Mouse (Mus musculus) hindbrain, embryonic 16.5 days (tissue): ENCODE results near the gene Syna. TPM values are rescaled to one million over a fixed set of nuclear protein-coding genes. Genes with fewer than 3 reads are reported as not detected.
A peak's percentile ranks its signal among the peaks of the same experiment; 100 is the strongest.

Source experiments
- ATAC-seq: fragments of 200-750 bp; cut with Nextera tagmentation; 2 replicates; pipeline ENCODE4 v1.8.0; 2017; ENCODE audit warnings: moderate TSS enrichment, moderate library complexity
- H3K27ac ChIP-seq: fragments of 300-500 bp; sonication (generic); 2 replicates; pipeline ENCODE4 v1.5.1; 2014; ENCODE audit warnings: low read depth, mild to moderate bottlenecking, control low read depth, low read length, moderate library complexity
- H3K27me3 ChIP-seq: fragments of 300-500 bp; sonication (generic); replicated peaks from 2 replicates; pipeline ENCODE4 v1.6.1; 2014; ENCODE audit warnings: low read length; ENCODE audit not compliant: control insufficient read depth, insufficient read depth
- H3K36me3 ChIP-seq: fragments of 300-500 bp; sonication (generic); 2 replicates; pipeline ENCODE4 v1.6.1; 2014; ENCODE audit warnings: mild to moderate bottlenecking, low read length, moderate library complexity, mixed read lengths; ENCODE audit not compliant: control insufficient read depth, insufficient read depth
- H3K4me1 ChIP-seq: fragments of 300-500 bp; sonication (generic); 2 replicates; pipeline ENCODE4 v1.6.1; 2014; ENCODE audit warnings: low read depth, low read length; ENCODE audit not compliant: control insufficient read depth, insufficient read depth
- H3K4me2 ChIP-seq: fragments of 300-500 bp; sonication (generic); 2 replicates; pipeline ENCODE4 v1.6.1; 2014; ENCODE audit warnings: mild to moderate bottlenecking, low read length, control low read depth, moderate library complexity
- H3K4me3 ChIP-seq: fragments of 300-500 bp; sonication (generic); 2 replicates; pipeline ENCODE4 v1.5.1; 2014; ENCODE audit warnings: mild to moderate bottlenecking, low read length, control low read depth, moderate library complexity
- H3K9ac ChIP-seq: fragments of 300-500 bp; sonication (generic); 2 replicates; pipeline ENCODE4 v1.6.1; 2014; ENCODE audit warnings: low read depth, mild to moderate bottlenecking, control low read depth, low read length, moderate library complexity
- H3K9me3 ChIP-seq: fragments of 300-500 bp; sonication (generic); 2 replicates; pipeline ENCODE4 v1.6.1; 2014; ENCODE audit warnings: mild to moderate bottlenecking, low read length, moderate library complexity; ENCODE audit not compliant: control insufficient read depth
- WGBS: fragments of 180-500 bp; shearing (Covaris S2); extraction: QIAGEN DNeasy Blood & Tissue Kit; methylation state at CpG from one replicate; pipeline ENCODE4 v1.1.7; 2014; 5-methylcytosine and 5-hydroxymethylcytosine counted together
- polyA plus RNA-seq: library from polyadenylated mRNA; unstranded; fragments of >200 nt; fragmentation: Nextera tagmentation; extraction: Ambion mirVana; gene quantifications from 2 replicates; pipeline ENCODE4 v1.2.1, GENCODE M21; 2015

Syna gene
- polyA plus RNA-seq, 1 experiment from 2014 or later, result 0.45 TPM

- peaks cover 20% of the 10 kb centered on the region for H3K4me1 ChIP-seq
- no peak for ATAC-seq
- no peak overlapping the region for H3K4me2 ChIP-seq
- no peak overlapping the region for H3K9ac ChIP-seq
- no peak overlapping the region for H3K4me3 ChIP-seq
- no peaks in the 10 kb centered on the region for H3K27me3 ChIP-seq
- 92% methylated on average over 15 of the region's 15 CpGs for WGBS
- no peaks in the 10 kb centered on the region for H3K9me3 ChIP-seq
- H3K27ac ChIP-seq, result no peak overlapping the region
- peaks cover 18% of the 10 kb centered on the region for H3K36me3 ChIP-seq
Measured at GRCm38 (mm10) chr5:134525971-134526711, 33.8 kb downstream of the Syna start.

DNA sequence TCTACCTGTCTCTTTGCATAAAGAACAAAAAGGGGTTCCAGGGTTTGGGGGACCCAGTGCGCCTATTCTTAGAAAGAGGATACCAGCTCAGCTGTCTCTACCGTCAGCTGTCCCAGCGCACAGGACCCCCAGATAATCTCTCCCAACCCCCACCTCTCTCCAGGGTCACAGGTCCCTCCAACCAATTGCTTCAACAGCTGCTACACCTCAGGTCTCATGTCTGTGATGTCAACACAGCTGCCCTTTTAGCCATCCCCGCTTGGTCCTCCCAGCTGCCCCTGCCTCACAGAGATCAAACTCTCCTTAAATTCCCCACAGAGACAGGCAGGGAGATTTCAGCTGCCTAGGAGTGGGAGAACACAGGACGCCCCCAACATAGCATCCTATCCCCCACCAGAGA lies 36.2 kb downstream of the Syna start:
- no peak overlapping the region for H3K4me2 ChIP-seq
- H3K9me3 ChIP-seq, result no peaks in the 10 kb centered on the region
- H3K4me1 ChIP-seq, result peaks cover 10% of the 10 kb centered on the region
- WGBS, result 88% methylated on average over 5 of the region's 5 CpGs
- H3K27ac ChIP-seq, result no peak overlapping the region
- no peaks in the 10 kb centered on the region for H3K27me3 ChIP-seq
- peaks cover 37% of the 10 kb centered on the region for H3K36me3 ChIP-seq
- ATAC-seq, result no peak
- no peak overlapping the region for H3K9ac ChIP-seq
- H3K4me3 ChIP-seq, result no peak overlapping the region

- WGBS, result 91% methylated on average over 26 of the region's 26 CpGs
- no peak overlapping the region for H3K9ac ChIP-seq
- H3K27me3 ChIP-seq, result no peaks in the 10 kb centered on the region
- peaks cover 39% of the 10 kb centered on the region for H3K36me3 ChIP-seq
- ATAC-seq, result 0 out of 2 replicates have a peak, but pooled peaks have one; percentile 19
- no peak overlapping the region for H3K4me3 ChIP-seq
- H3K9me3 ChIP-seq, result no peaks in the 10 kb centered on the region
- no peak overlapping the region for H3K27ac ChIP-seq
- no peaks in the 10 kb centered on the region for H3K4me1 ChIP-seq
- no peak overlapping the region for H3K4me2 ChIP-seq
Measured at GRCm38 (mm10) chr5:134522524-134522923, 37.4 kb downstream of the Syna start.

DNA sequence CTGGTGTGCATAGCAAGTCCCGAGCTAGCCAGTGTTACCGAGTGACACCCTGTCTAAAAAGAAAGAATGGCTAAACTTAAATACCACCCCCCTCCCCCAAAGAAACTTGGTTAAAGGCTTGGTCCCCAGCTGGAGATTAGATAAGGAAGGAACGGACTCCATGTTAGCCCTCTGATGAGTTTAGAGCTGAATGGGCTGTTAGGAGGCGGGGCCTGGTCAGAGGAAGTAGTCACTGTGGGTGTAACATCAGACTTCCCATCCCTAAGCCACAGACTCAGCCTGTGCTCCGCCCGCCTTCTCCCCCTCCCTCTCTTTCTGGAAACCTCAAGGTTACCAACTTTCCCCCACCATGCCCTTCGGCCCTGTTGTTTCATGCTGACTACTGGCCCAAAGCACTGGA lies 38.2 kb downstream of the Syna start:
- H3K4me1 ChIP-seq, result no peaks in the 10 kb centered on the region
- H3K9ac ChIP-seq, result no peak overlapping the region
- H3K27me3 ChIP-seq, result no peaks in the 10 kb centered on the region
- H3K9me3 ChIP-seq, result no peaks in the 10 kb centered on the region
- no peak overlapping the region for H3K4me2 ChIP-seq
- no peak overlapping the region for H3K4me3 ChIP-seq
- ATAC-seq, result no peak
- H3K36me3 ChIP-seq, result peaks cover 46% of the 10 kb centered on the region
- no peak overlapping the region for H3K27ac ChIP-seq
- 90% methylated on average over 7 of the region's 7 CpGs for WGBS

GRCm38 (mm10) chr5:134521131-134521530 lies 38.8 kb downstream of the Syna start:
- Histone ChIP-seq H3K9me3 (no peaks in the 10 kb centered on the region), H3K4me2 (no peak overlapping the region), H3K4me1 (no peaks in the 10 kb centered on the region), H3K9ac (no peak overlapping the region), H3K27ac (no peak overlapping the region), H3K36me3 (peaks cover 53% of the 10 kb centered on the region), H3K4me3 (no peak overlapping the region), H3K27me3 (no peaks in the 10 kb centered on the region)
- WGBS, result 57% methylated on average over 2 of the region's 2 CpGs
- ATAC-seq, result no peak

DNA sequence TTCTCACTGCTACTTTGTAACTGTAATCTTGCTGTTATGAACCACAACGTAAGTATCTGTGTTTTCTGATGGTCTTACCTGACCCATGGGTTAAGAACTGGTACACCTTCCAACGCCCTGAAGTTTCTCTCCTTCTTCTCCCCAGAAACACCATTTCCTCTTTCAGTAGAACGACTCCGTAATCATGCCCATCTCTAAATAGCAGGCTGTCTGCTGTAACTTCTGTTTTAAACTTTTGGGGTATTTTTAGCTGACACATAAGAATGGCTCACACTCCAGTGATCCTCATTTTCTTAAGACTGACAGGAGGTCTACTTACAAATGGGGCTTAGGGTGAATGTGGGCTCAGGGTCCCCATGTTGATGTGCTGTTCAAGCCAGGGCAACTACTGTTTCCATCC lies 39.9 kb downstream of the Syna start:
- ATAC-seq, result no peak
- Histone ChIP-seq H3K4me2 (no peak overlapping the region), H3K9ac (no peak overlapping the region), H3K36me3 (peaks cover 60% of the 10 kb centered on the region), H3K27ac (no peak overlapping the region), H3K27me3 (no peaks in the 10 kb centered on the region), H3K9me3 (no peaks in the 10 kb centered on the region), H3K4me3 (no peak overlapping the region), H3K4me1 (no peaks in the 10 kb centered on the region)
- 97% methylated on average over 4 of the region's 4 CpGs for WGBS

DNA sequence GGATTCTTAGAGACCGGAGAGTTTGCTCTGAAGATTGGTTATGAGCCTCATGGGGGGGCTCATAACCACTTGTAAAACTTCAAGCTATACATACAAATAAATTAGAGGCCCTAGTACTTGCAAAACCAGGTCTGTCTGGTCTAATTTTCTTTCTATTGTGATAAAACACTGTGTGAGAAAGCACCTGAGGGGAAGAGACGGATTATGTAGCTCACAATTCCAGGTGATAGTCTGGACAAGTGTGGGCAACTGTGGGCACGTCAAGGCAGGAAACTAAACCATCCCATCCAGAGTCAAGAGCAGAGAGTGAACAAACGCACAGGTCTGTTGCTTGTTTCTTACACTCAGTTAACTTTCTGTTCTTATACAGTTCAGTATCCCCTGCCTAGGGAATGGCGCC lies 40.5 kb downstream of the Syna start:
- Histone ChIP-seq H3K27me3 (no peaks in the 10 kb centered on the region), H3K9me3 (no peaks in the 10 kb centered on the region), H3K4me1 (no peaks in the 10 kb centered on the region), H3K4me3 (no peak overlapping the region), H3K36me3 (peaks cover 61% of the 10 kb centered on the region), H3K4me2 (no peak overlapping the region), H3K9ac (no peak overlapping the region), H3K27ac (no peak overlapping the region)
- ATAC-seq, result no peak
- 96% methylated on average over 5 of the region's 5 CpGs for WGBS

DNA sequence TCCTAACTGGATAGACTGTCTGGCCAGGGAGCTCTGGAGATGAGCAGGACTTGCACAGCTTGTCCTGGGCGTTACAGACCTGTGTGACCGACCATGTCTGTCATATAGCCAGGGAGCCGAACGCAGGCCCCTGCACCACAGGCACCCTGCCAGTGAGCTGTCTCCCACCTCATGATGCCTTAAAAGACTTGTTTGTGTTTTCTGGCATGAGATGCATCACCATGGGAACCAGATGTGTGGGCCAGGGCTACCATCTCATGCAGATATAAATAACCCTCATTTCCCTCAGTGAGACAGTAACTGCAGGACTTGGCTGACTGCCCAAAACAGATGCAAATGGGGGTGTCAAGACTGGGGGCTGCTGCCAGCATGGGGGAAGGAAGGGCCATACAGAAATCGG lies 47.9 kb downstream of the Syna start:
- WGBS, result 17% methylated on average over 5 of the region's 5 CpGs
- Histone ChIP-seq H3K9me3 (no peaks in the 10 kb centered on the region), H3K4me1 (peaks cover 9% of the 10 kb centered on the region), H3K9ac (no peak overlapping the region), H3K4me3 (no peak overlapping the region), H3K4me2 (no peak overlapping the region), H3K27me3 (no peaks in the 10 kb centered on the region), H3K36me3 (peaks cover 68% of the 10 kb centered on the region), H3K27ac (peak overlapping the region; percentile 72)
- ATAC-seq, result peak; percentile 90

GRCm38 (mm10) chr5:134510266-134510665 lies 49.7 kb downstream of the Syna start:
- H3K27me3 ChIP-seq, result no peaks in the 10 kb centered on the region
- H3K4me3 ChIP-seq, result no peak overlapping the region
- no peak for ATAC-seq
- 94% methylated on average over 5 of the region's 5 CpGs for WGBS
- peaks cover 9% of the 10 kb centered on the region for H3K4me1 ChIP-seq
- H3K27ac ChIP-seq, result no peak overlapping the region
- no peaks in the 10 kb centered on the region for H3K9me3 ChIP-seq
- no peak overlapping the region for H3K4me2 ChIP-seq
- H3K36me3 ChIP-seq, result peaks cover 52% of the 10 kb centered on the region
- H3K9ac ChIP-seq, result no peak overlapping the region
